Mouse (Mus musculus): Measurements from ENCODE around the gene Mrps15. TPM values are rescaled to one million over a fixed set of nuclear protein-coding genes. Genes with fewer than 3 reads are reported as not detected.
A peak's percentile ranks its signal among the peaks of the same experiment; 100 is the strongest.

Gene Mrps15
- 103 and 115 TPM in 2 replicates for polyA plus RNA-seq (2015; fragmentation: Nextera tagmentation; extraction: Ambion mirVana)

GRCm38 (mm10) chr4:126046851-126047585 lies at the start of gene Mrps15:
Gene Mrps15, plus strand, starts transcription at chr4:126046925.
- peaks cover 5% of the 10 kb centered on the region; the same call in 1 of the 2 replicates for H3K36me3 ChIP-seq (ENCODE audit: control insufficient read depth, insufficient read depth)
- H3K4me2 ChIP-seq (ENCODE audit: low read length): peak within 1 kb of the TSS; percentile 83
- H3K9ac ChIP-seq (replicated peaks; ENCODE audit: low read depth, low read length): peak within 1 kb of the TSS; percentile 83
- peak within 1 kb of the TSS; percentile 62 for H3K4me3 ChIP-seq (replicated peaks; ENCODE audit: low read length)
- no peaks in the 10 kb centered on the region for H3K9me3 ChIP-seq (ENCODE audit: control insufficient read depth, low read length)
- H3K4me1 ChIP-seq (replicated peaks; ENCODE audit: control insufficient read depth, insufficient read depth, low read length): peaks cover 13% of the 10 kb centered on the region
- H3K27me3 ChIP-seq (replicated peaks; ENCODE audit: control insufficient read depth, insufficient read depth, low read length): no peaks in the 10 kb centered on the region
- ATAC-seq: peak; percentile 98
- peak within 1 kb of the TSS; percentile 73 for H3K27ac ChIP-seq (ENCODE audit: low read length)
- under 1% methylated on average over 56 of the region's 56 CpGs for WGBS

- Histone ChIP-seq H3K27ac (ENCODE audit: low read length) (no peak overlapping the region), H3K4me3 (replicated peaks; ENCODE audit: low read length) (no peak overlapping the region), H3K36me3 (ENCODE audit: control insufficient read depth, insufficient read depth) (no peaks in the 10 kb centered on the region), H3K9me3 (ENCODE audit: control insufficient read depth, low read length) (peaks cover 11% of the 10 kb centered on the region; the same call in 1 of the 2 replicates), H3K4me1 (replicated peaks; ENCODE audit: control insufficient read depth, insufficient read depth, low read length) (no peaks in the 10 kb centered on the region), H3K27me3 (replicated peaks; ENCODE audit: control insufficient read depth, insufficient read depth, low read length) (no peaks in the 10 kb centered on the region), H3K9ac (replicated peaks; ENCODE audit: low read depth, low read length) (no peak overlapping the region), H3K4me2 (ENCODE audit: low read length) (no peak overlapping the region)
- 91% methylated on average over 2 of the region's 2 CpGs for WGBS
- no peak for ATAC-seq
Observed at GRCm38 (mm10) chr4:125997826-125998225, 48.9 kb upstream of the Mrps15 start.

DNA sequence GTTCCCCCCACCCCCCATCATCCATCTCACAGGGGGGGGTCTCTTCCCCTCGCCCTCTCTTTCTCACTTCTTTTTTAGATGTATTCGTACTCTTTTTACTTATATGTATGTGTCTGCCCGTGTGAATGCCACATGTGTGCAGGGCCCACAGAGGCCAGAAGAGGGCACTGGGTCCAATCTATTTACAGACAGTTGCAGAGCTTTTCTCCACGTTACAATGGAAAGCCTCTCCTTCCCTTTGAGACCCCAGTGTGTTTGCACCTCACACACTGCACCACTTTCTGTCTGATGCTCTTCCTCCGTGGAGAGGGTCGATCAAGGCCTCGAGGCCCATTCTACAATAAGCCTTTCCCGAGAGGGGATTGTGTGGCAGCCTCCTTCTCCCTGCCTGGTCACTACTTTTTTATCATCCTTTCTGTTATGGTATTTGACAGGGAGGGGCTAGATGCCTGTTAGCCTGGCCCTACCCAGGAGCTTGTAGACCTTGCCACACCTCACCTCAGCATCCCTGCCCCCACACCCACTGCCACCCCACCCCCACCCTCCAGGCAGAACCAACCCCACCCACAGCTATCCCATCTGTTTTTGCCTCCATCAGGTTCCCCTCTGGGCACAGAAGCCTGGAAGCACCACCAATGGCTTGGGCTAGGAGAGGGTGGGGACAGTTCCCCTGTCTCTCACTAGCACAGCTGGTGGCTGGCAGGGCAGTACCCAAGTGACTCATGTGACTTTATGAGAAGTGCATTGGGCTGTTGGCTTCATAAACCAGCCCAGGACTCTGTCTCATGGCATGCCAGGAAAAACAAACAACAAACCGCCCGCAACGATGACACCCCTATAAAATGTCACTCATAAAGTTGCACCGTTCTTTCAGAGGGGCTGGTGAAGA lies 45.2 kb upstream of the Mrps15 start:
- no peak overlapping the region for H3K9ac ChIP-seq (replicated peaks; ENCODE audit: low read depth, low read length)
- H3K9me3 ChIP-seq (ENCODE audit: control insufficient read depth, low read length): peaks cover 11% of the 10 kb centered on the region; the same call in 1 of the 2 replicates
- no peak overlapping the region for H3K4me3 ChIP-seq (replicated peaks; ENCODE audit: low read length)
- ATAC-seq: no peak
- no peak overlapping the region for H3K4me2 ChIP-seq (ENCODE audit: low read length)
- no peaks in the 10 kb centered on the region for H3K27me3 ChIP-seq (replicated peaks; ENCODE audit: control insufficient read depth, insufficient read depth, low read length)
- H3K4me1 ChIP-seq (replicated peaks; ENCODE audit: control insufficient read depth, insufficient read depth, low read length): no peaks in the 10 kb centered on the region
- no peak overlapping the region for H3K27ac ChIP-seq (ENCODE audit: low read length)
- no peaks in the 10 kb centered on the region for H3K36me3 ChIP-seq (ENCODE audit: control insufficient read depth, insufficient read depth)
- 90% methylated on average over 12 of the region's 12 CpGs for WGBS

- Histone ChIP-seq H3K4me1 (replicated peaks; ENCODE audit: control insufficient read depth, insufficient read depth, low read length) (no peaks in the 10 kb centered on the region), H3K4me2 (ENCODE audit: low read length) (no peak overlapping the region), H3K27ac (ENCODE audit: low read length) (no peak overlapping the region), H3K9me3 (ENCODE audit: control insufficient read depth, low read length) (no peaks in the 10 kb centered on the region), H3K4me3 (replicated peaks; ENCODE audit: low read length) (no peak overlapping the region), H3K27me3 (replicated peaks; ENCODE audit: control insufficient read depth, insufficient read depth, low read length) (no peaks in the 10 kb centered on the region), H3K36me3 (ENCODE audit: control insufficient read depth, insufficient read depth) (no peaks in the 10 kb centered on the region), H3K9ac (replicated peaks; ENCODE audit: low read depth, low read length) (no peak overlapping the region)
- 86% methylated on average over 7 of the region's 7 CpGs for WGBS
- ATAC-seq: no peak
Observed at GRCm38 (mm10) chr4:126017676-126018332, 28.9 kb upstream of the Mrps15 start.

DNA sequence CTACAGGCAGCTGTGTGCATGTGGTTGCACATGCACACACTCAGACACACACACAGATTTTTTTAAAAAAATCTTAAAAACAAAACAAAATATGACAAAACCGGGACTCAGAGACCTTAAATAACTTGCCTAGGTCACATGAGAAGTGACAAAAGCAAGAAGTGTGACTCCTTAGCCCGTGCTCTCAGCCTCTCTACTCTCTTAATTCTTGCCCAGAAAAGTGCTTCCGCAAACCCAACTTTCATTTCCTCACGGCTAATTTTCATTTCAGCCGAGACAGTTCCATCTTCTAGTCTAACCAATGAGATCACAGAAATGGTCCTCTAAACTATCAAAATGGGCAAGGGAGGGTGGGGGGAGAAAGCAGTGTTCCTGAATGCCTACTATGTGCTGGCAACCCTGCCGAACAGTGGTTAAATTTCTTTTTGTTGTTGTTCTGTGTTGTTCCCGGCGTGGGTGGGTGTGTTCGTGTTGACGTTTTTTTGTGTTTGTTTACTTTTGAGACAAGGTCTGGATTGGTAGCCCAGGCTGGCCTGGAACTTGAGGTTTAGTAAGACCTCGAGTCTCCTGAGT lies 27.7 kb upstream of the Mrps15 start:
- no peak for ATAC-seq

DNA sequence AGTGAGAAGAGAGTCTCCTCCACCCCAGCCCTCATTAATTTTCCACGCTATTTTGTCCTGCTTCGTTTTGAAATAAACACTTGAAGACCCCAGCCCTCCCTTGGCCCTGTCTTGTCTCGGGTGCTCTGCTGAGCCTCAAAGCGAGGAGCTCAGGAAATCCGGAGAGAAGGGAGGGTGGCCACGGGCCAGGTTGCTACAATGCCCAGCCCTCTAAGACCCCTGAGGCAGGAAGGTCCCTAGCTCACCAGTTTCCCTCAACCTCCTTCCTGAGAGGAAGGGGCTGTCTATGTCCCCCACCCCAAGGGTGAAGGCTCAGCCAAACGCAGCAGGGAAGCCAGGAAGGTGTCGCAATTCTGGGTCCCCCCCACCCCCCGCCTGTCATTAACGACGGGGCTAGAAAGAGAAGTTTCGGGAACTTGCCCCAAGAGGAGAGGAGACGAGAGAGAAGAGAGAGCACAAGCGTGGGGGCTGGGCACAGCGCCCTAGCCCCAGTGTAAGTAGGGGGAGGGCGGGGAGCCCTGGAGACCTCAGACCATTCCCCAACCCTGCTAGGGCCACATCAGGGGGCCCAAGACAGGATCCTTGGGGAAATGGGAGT lies 22.3 kb upstream of the Mrps15 start, which contains the start of gene Csf3r:
Gene Csf3r (plus strand): TSS at position 248 of the 598 bp plus-strand sequence.
- 66% methylated on average over 16 of the region's 16 CpGs for WGBS
- no peak within 1 kb of the TSS for H3K27ac ChIP-seq (ENCODE audit: low read length)
- H3K36me3 ChIP-seq (ENCODE audit: control insufficient read depth, insufficient read depth): no peaks in the 10 kb centered on the region
- H3K4me1 ChIP-seq (replicated peaks; ENCODE audit: control insufficient read depth, insufficient read depth, low read length): no peaks in the 10 kb centered on the region
- no peaks in the 10 kb centered on the region for H3K9me3 ChIP-seq (ENCODE audit: control insufficient read depth, low read length)
- no peaks in the 10 kb centered on the region for H3K27me3 ChIP-seq (replicated peaks; ENCODE audit: control insufficient read depth, insufficient read depth, low read length)
- ATAC-seq: no peak
- no peak within 1 kb of the TSS for H3K4me2 ChIP-seq (ENCODE audit: low read length)
- no peak within 1 kb of the TSS for H3K4me3 ChIP-seq (replicated peaks; ENCODE audit: low read length)
- H3K9ac ChIP-seq (replicated peaks; ENCODE audit: low read depth, low read length): no peak within 1 kb of the TSS

More for the DNA sequence above, 27.7 kb upstream of the Mrps15 start:
- no peak overlapping the region for H3K27ac ChIP-seq (ENCODE audit: low read length)
- WGBS: 83% methylated on average over 11 of the region's 11 CpGs
- no peaks in the 10 kb centered on the region for H3K4me1 ChIP-seq (replicated peaks; ENCODE audit: control insufficient read depth, insufficient read depth, low read length)
- H3K27me3 ChIP-seq (replicated peaks; ENCODE audit: control insufficient read depth, insufficient read depth, low read length): no peaks in the 10 kb centered on the region
- no peak overlapping the region for H3K4me2 ChIP-seq (ENCODE audit: low read length)
- H3K36me3 ChIP-seq (ENCODE audit: control insufficient read depth, insufficient read depth): no peaks in the 10 kb centered on the region
- no peak overlapping the region for H3K9ac ChIP-seq (replicated peaks; ENCODE audit: low read depth, low read length)
- no peak overlapping the region for H3K4me3 ChIP-seq (replicated peaks; ENCODE audit: low read length)
- no peaks in the 10 kb centered on the region for H3K9me3 ChIP-seq (ENCODE audit: control insufficient read depth, low read length)

DNA sequence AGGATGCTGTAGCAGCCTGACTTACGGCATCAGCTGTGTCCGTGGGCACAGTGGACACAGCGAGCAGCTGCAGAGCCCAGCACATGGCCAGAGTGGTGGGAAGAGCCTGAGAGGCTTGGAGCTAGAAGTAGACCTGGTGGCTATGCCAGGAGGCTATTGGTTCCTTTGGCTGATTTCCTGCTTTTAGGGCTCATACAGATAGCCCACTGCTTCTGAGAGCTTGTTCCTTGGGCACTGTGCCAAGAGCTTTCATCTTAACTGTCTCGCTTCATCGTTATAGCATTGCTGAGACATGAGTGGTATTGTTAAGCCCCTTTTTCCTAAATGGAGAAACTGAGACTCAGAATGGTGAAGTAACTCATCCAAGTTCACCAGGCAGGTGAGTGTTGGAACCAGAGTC lies 20.9 kb upstream of the Mrps15 start:
- Histone ChIP-seq H3K9ac (replicated peaks; ENCODE audit: low read depth, low read length) (no peak overlapping the region), H3K9me3 (ENCODE audit: control insufficient read depth, low read length) (no peaks in the 10 kb centered on the region), H3K27me3 (replicated peaks; ENCODE audit: control insufficient read depth, insufficient read depth, low read length) (no peaks in the 10 kb centered on the region), H3K4me3 (replicated peaks; ENCODE audit: low read length) (no peak overlapping the region), H3K4me1 (replicated peaks; ENCODE audit: control insufficient read depth, insufficient read depth, low read length) (no peaks in the 10 kb centered on the region), H3K4me2 (ENCODE audit: low read length) (no peak overlapping the region), H3K27ac (ENCODE audit: low read length) (no peak overlapping the region), H3K36me3 (ENCODE audit: control insufficient read depth, insufficient read depth) (no peaks in the 10 kb centered on the region)
- no peak for ATAC-seq
- 69% methylated on average over 5 of the region's 5 CpGs for WGBS

DNA sequence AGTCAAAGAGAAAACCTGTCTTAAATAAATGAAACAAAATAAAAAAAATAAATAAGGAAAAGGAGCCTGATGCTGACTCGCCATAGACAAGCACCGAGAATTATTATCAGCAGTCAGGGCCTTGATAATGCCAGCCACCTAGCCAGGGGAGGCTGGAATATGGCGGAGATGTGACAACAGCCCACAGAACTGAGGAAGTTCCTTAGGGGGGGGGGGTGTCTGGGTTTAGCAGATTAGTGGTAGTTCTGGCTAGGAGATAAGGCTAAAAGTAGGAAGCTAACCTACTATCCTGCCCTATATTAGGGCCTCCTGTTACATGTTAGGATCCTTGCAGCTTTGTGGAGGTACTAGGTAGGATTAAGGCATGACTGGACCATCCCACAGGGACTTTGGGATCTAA lies 18.7 kb upstream of the Mrps15 start:
- ATAC-seq: no peak
- Histone ChIP-seq H3K9me3 (ENCODE audit: control insufficient read depth, low read length) (no peaks in the 10 kb centered on the region), H3K27ac (ENCODE audit: low read length) (no peak overlapping the region), H3K4me2 (ENCODE audit: low read length) (no peak overlapping the region), H3K27me3 (replicated peaks; ENCODE audit: control insufficient read depth, insufficient read depth, low read length) (no peaks in the 10 kb centered on the region), H3K4me3 (replicated peaks; ENCODE audit: low read length) (no peak overlapping the region), H3K4me1 (replicated peaks; ENCODE audit: control insufficient read depth, insufficient read depth, low read length) (no peaks in the 10 kb centered on the region), H3K9ac (replicated peaks; ENCODE audit: low read depth, low read length) (no peak overlapping the region), H3K36me3 (ENCODE audit: control insufficient read depth, insufficient read depth) (no peaks in the 10 kb centered on the region)
- 91% methylated on average over 3 of the region's 3 CpGs for WGBS
